Mouse (Mus musculus) hindbrain, embryonic 12.5 days (tissue): ENCODE results near the gene Adam12. TPM values are rescaled to one million over a fixed set of nuclear protein-coding genes. Genes with fewer than 3 reads are reported as not detected.
"Not testable (repeated sequence)": the region's sequence is repeated elsewhere in the genome, so short reads cannot be mapped to it uniquely, and the experiment has no call there.

Experiments used
- ATAC-seq: fragments of 200-750 bp; cut with Nextera tagmentation; 2 replicates; pipeline ENCODE4 v1.8.0; 2017; ENCODE audit warnings: moderate TSS enrichment; ENCODE audit not compliant: low FRiP score
- H3K27ac ChIP-seq: fragments of 300-500 bp; sonication (generic); 2 replicates; pipeline ENCODE4 v1.5.1; 2016; ENCODE audit warnings: mild to moderate bottlenecking
- H3K27me3 ChIP-seq: fragments of 300-500 bp; sonication (generic); 2 replicates; pipeline ENCODE4 v1.6.1; 2016; ENCODE audit warnings: mild to moderate bottlenecking
- H3K36me3 ChIP-seq: fragments of 300-500 bp; sonication (generic); 2 replicates; pipeline ENCODE4 v1.6.1; 2016; ENCODE audit warnings: mild to moderate bottlenecking
- H3K4me1 ChIP-seq: fragments of 300-500 bp; sonication (generic); 2 replicates; pipeline ENCODE4 v1.6.1; 2016
- H3K4me2 ChIP-seq: fragments of 300-500 bp; sonication (generic); replicated peaks from 2 replicates; pipeline ENCODE4 v1.6.1; 2016; ENCODE audit warnings: mild to moderate bottlenecking
- H3K4me3 ChIP-seq: fragments of 300-500 bp; sonication (generic); 2 replicates; pipeline ENCODE4 v1.5.1; 2016; ENCODE audit warnings: mild to moderate bottlenecking
- H3K9ac ChIP-seq: fragments of 300-500 bp; sonication (generic); 2 replicates; pipeline ENCODE4 v1.6.1; 2016; ENCODE audit warnings: mild to moderate bottlenecking, moderate library complexity
- H3K9me3 ChIP-seq: fragments of 300-500 bp; sonication (generic); replicated peaks from 2 replicates; pipeline ENCODE4 v1.6.1; 2016; ENCODE audit warnings: mild to moderate bottlenecking
- WGBS: fragments of 180-500 bp; shearing (Covaris S2); methylation state at CpG from one replicate; pipeline ENCODE4 v1.1.7; 2016; 5-methylcytosine and 5-hydroxymethylcytosine counted together
- polyA plus RNA-seq: library from polyadenylated mRNA; unstranded; fragments of >200 nt; fragmentation: Nextera tagmentation; extraction: Ambion mirVana; gene quantifications from 2 replicates; pipeline ENCODE4 v1.2.1, GENCODE M21; 2016

The Adam12 gene
- polyA plus RNA-seq, 1 experiment from 2014 or later, result 3.5 TPM

DNA sequence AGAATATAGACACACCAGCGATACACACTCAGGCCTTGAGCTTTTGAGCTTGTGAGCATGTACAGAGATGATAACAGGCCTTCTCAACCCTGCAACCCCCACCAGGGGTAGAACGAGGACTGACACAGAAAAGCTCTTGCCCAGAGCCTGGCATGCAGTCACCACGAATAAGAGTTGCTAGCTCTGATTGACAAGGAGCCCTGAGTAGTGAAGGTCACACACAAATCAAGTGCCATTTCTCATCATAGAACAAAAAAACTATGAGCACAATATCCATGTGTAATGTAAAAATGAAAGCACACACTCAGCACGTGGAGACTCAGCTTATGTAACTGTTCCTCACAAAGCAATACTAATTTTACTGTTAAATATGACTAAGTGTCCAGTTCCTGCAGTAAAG lies 340.1 kb downstream of the Adam12 start:
- H3K4me1 ChIP-seq, result no peaks in the 10 kb centered on the region
- H3K36me3 ChIP-seq, result no peaks in the 10 kb centered on the region
- H3K27me3 ChIP-seq, result no peaks in the 10 kb centered on the region
- H3K9ac ChIP-seq, result no peak overlapping the region
- WGBS, result 77% methylated on average over 4 of the region's 4 CpGs
- H3K4me2 ChIP-seq, result no peak overlapping the region
- no peak overlapping the region for H3K27ac ChIP-seq
- no peak overlapping the region for H3K4me3 ChIP-seq
- H3K9me3 ChIP-seq, result no peaks in the 10 kb centered on the region
- no peak for ATAC-seq

DNA sequence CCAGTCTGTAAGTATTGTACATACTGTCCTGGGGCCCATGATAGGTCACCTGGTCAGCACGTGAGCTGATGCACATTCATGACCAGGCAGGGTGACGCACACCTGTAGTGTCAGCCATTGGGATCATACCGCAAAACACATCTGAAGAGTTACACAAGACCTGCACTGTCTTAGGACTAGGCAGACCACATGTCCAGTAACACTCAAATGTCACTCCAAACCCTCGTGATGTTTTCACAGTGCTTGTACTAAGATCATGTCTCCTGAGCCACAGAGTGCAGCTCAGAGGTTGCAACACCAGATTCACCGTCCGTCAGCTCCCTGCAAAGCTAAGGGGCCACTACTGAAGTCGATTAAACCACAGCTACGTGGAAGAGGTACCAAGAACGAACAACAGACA lies 340.6 kb downstream of the Adam12 start:
- 88% methylated on average over 9 of the region's 9 CpGs for whole genome bisulfite sequencing
- no peak for ATAC-seq
- no peaks in the 10 kb centered on the region for H3K36me3 ChIP-seq

DNA sequence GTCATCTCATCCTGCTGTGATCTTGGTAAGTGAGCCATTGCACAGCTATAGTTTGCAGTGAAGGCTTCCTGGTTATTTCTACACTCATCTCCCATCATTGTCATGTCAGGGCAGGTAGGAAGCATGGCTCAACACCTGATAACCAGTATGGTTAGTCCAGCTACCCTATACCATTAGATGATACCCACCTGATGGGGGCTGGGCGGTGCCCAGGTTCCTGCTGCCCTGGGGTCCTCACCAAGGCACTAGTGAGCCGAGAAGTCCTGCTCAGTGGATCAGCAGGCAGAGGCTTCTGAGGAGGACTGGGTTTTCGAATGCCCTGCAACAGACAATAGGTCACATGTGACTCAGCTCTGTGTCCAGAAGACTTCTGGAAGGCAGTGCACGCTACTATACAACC lies 342.0 kb downstream of the Adam12 start:
- Histone ChIP-seq H3K36me3 (no peaks in the 10 kb centered on the region), H3K9me3 (no peaks in the 10 kb centered on the region), H3K27me3 (no peaks in the 10 kb centered on the region), H3K4me1 (no peaks in the 10 kb centered on the region), H3K4me3 (no peak overlapping the region), H3K9ac (no peak overlapping the region), H3K4me2 (no peak overlapping the region), H3K27ac (no peak overlapping the region)
- ATAC-seq, result no peak
- WGBS, result 85% methylated on average over 4 of the region's 4 CpGs

More for the DNA sequence above, 340.6 kb downstream of the Adam12 start:
- H3K4me3 ChIP-seq, result no peak overlapping the region
- no peaks in the 10 kb centered on the region for H3K27me3 ChIP-seq
- no peak overlapping the region for H3K4me2 ChIP-seq
- H3K9ac ChIP-seq, result no peak overlapping the region
- no peaks in the 10 kb centered on the region for H3K9me3 ChIP-seq
- no peaks in the 10 kb centered on the region for H3K4me1 ChIP-seq
- no peak overlapping the region for H3K27ac ChIP-seq

DNA sequence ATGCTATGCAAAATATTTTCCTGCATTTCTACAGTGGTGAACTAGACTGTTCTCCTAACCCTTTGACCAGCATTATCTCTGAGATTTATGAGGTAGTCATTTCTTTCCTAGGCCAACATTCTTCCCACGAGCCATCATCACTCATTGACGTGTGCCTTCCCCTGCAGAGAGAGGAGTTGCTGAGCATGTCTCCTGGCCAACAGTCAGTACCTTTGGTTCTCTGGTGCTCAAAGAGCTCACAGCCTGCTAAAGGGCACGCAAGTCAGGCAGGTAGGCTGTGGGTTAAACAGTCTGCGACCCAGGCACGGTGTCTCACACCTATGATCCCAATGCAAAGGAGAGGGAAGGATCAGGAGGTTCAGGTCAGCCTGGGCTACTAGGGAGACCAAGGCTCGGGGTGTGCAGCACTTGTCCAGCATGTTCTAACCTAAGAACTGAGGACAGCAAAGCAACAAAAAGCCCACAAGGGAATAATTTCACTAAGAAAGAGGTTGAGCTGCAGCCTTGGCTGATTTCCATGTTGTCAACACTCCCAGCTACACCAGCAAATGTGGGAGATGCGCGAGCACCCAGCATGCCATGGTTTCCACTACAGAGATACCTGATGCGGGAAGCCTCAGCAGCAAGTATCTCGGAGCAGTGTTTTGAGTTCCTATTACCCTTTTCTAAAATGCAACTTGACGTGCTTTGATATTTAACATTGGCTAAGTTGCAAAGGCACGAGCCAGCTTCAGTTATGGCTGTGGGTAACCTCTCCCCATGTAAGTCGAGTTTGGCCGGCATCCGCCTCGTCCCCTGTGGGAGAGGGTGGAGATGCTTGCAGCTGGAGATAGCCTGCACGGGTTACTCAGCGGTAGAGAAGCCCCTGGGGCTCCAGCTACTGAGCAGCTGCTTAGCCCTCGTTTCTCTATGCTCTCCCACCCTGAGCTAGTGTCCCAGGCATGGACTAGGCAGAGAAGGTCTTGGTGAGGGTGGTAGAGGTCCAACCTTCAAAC lies 342.7 kb downstream of the Adam12 start:
- 86% methylated on average over 19 of the region's 19 CpGs for WGBS
- no peak for ATAC-seq
- Histone ChIP-seq H3K4me1 (no peaks in the 10 kb centered on the region), H3K27me3 (no peaks in the 10 kb centered on the region), H3K36me3 (no peaks in the 10 kb centered on the region), H3K9me3 (no peaks in the 10 kb centered on the region), H3K27ac (no peak overlapping the region), H3K4me2 (no peak overlapping the region), H3K4me3 (no peak overlapping the region), H3K9ac (no peak overlapping the region)

DNA sequence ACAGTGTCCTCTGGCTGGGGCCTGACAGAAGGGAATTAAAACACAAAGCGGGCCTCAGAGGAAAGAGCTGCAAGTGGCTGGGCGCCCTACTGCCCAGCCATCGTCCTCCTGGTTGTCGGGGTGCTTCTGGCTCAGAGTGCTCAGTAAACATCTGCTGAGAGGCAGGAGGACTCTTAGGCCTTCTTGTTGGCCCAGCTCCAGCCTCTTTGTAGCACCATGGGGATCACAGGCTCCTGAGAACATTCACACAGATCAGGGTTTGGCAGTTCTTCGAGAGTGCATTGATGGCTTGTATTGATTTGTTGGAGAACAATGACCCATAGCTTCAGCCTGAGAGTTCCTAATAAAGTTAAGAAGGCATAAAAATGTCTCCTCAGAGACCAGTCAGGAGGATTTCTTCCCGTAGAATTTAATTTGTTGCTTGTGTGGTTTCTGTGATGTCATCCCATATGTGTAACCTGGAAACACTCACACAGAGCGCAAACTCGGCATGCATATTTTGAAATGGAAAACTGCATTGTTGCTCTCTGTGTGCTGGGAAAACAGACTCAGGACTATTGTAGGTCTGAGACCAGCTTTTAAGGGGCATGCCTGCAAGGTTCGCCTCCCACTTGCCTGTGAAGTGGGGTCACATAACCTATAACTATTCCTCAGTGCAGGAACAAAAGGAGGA lies 347.1 kb downstream of the Adam12 start:
- not testable (repeated sequence) for H3K4me1 ChIP-seq, H3K4me3 ChIP-seq, ATAC-seq, H3K9me3 ChIP-seq, H3K36me3 ChIP-seq, H3K9ac ChIP-seq, H3K4me2 ChIP-seq, H3K27me3 ChIP-seq, H3K27ac ChIP-seq
- 80% methylated on average over 4 of the region's 9 CpGs for WGBS

DNA sequence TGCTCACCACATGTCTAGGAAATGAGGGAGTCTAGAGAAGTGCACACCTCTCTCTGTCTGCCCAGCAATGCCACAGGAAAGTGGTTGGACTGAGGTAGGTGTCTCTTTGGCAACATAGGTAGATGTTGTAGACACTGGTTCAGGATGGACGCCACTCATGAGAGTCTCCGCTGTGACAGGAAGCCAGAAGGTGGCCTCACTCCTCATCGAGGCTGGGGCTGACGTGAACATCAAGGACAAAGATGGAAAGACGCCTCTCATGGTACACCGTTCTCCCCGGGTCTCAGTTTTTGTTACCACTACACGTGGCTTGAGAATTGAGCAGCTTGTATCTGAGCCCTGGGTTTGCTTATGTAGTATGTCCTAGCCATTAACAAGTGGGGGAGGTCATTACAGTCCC lies 352.2 kb downstream of the Adam12 start:
- H3K4me3 ChIP-seq, result no peak overlapping the region
- no peak overlapping the region for H3K27ac ChIP-seq
- no peak for ATAC-seq
- H3K9me3 ChIP-seq, result no peaks in the 10 kb centered on the region
- H3K27me3 ChIP-seq, result no peaks in the 10 kb centered on the region
- H3K4me1 ChIP-seq, result no peaks in the 10 kb centered on the region
- H3K9ac ChIP-seq, result no peak overlapping the region
- H3K4me2 ChIP-seq, result no peak overlapping the region
- 96% methylated on average over 8 of the region's 8 CpGs for WGBS
- no peaks in the 10 kb centered on the region for H3K36me3 ChIP-seq

DNA sequence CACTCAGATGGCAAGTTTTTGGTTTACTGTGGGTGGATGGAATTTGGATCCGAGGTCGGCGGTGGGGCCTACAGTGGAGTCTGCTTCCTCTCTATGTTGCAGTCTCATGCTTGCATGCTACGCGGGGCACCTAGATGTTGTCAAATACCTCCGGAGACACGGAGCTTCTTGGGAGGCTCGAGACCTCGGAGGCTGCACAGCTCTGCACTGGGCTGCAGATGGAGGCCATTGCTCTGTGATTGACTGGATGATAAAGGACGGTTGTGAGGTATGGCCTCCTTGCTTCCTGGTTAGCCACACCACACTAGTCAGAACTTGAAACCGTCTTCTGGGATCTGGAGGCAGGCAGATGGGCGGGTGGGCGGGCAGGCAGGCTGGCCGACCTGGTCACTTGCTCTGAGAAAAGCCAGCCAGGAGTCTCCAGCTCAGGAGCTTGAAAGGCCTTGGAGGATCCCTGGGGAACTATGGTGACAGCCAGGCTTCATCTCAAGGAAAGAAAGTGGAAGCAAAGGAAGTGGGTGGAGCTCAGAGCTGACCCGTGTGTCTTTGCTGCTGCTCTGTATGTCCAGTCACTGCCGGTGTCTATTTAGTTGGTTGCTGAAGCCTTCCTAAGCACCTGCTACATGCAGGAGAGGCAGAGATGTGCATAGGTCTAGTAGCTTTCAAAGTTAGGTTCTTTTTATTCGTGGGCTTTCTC lies 355.2 kb downstream of the Adam12 start:
- no peak overlapping the region for H3K9ac ChIP-seq
- no peak overlapping the region for H3K27ac ChIP-seq
- 79% methylated on average over 17 of the region's 17 CpGs for WGBS
- no peaks in the 10 kb centered on the region for H3K9me3 ChIP-seq
- no peaks in the 10 kb centered on the region for H3K27me3 ChIP-seq
- no peaks in the 10 kb centered on the region for H3K36me3 ChIP-seq
- ATAC-seq, result no peak
- no peak overlapping the region for H3K4me3 ChIP-seq
- H3K4me1 ChIP-seq, result no peaks in the 10 kb centered on the region
- H3K4me2 ChIP-seq, result no peak overlapping the region

DNA sequence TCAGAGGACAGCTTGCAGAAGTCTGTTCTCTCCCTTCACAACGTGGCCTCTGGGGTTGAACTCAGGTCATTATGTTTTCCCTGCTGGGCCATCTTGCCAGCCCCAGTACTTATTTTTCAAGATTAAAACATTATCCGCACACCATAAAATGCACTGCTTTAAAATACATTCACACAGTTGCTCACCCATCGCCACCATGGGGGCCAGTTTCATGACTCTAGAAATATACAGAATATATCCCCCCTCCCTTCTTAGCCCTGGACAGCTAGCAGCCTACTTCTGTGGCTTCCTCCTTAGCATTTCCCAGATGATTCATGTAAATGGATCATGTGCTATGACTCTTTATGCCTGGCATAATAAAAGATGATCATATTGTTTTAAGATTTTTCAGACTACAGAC lies 355.8 kb downstream of the Adam12 start:
- Histone ChIP-seq H3K4me2 (no peak overlapping the region), H3K9ac (no peak overlapping the region), H3K4me3 (no peak overlapping the region), H3K36me3 (no peaks in the 10 kb centered on the region), H3K9me3 (no peaks in the 10 kb centered on the region), H3K27ac (no peak overlapping the region), H3K27me3 (no peaks in the 10 kb centered on the region), H3K4me1 (no peaks in the 10 kb centered on the region)
- WGBS, result 77% methylated on average over 3 of the region's 3 CpGs
- no peak for ATAC-seq

DNA sequence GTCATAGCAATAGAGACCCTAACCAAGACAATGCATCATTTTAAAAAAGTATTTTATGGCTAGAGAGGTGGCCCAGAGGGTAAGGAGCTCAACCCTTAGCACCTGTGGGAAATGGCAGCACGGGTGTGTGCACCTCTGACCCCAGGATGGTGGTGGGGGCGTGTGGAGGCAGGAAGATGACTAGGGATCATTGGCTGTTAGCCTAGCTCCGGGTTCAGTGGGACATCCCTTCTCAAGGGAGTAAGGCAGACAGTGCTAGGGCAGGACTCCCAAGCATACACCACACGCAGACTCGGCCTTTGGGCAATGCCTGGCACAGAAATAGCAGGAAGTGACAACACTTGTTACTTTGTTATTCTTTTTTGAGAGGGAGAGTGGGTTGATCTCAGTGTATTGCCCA lies 359.2 kb downstream of the Adam12 start:
- Histone ChIP-seq H3K4me2 (no peak overlapping the region), H3K4me1 (no peaks in the 10 kb centered on the region), H3K9ac (no peak overlapping the region), H3K36me3 (no peaks in the 10 kb centered on the region), H3K9me3 (no peaks in the 10 kb centered on the region), H3K27ac (no peak overlapping the region), H3K27me3 (peaks cover under 1% of the 10 kb centered on the region; the same call in 1 of the 2 replicates), H3K4me3 (no peak overlapping the region)
- 83% methylated on average over 5 of the region's 5 CpGs for WGBS
- ATAC-seq, result no peak

DNA sequence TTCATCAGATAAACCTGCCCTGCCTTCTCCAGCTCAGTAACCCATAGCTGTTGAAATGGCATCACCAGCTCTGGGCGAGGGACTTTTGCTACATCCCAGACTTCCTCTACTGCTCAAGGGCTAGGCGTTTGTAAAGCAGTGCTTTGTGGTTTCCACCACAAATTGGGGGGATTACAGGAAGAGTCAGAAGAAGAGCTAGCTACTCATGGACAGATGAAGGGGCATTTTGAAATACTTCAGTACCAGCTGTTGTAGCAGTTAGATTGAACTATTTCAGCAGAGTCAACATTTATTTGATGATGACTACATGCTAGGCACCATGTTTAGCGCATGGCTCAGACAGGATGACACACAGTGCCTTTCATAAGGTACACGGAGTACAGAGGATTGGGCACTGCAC lies 361.7 kb downstream of the Adam12 start:
- no peak overlapping the region for H3K4me2 ChIP-seq
- H3K9me3 ChIP-seq, result no peaks in the 10 kb centered on the region
- H3K4me3 ChIP-seq, result no peak overlapping the region
- ATAC-seq, result no peak
- WGBS, result 90% methylated on average over 4 of the region's 4 CpGs
- H3K27me3 ChIP-seq, result peaks cover 3% of the 10 kb centered on the region; the same call in 1 of the 2 replicates
- no peak overlapping the region for H3K27ac ChIP-seq
- no peaks in the 10 kb centered on the region for H3K4me1 ChIP-seq
- no peak overlapping the region for H3K9ac ChIP-seq
- no peaks in the 10 kb centered on the region for H3K36me3 ChIP-seq

DNA sequence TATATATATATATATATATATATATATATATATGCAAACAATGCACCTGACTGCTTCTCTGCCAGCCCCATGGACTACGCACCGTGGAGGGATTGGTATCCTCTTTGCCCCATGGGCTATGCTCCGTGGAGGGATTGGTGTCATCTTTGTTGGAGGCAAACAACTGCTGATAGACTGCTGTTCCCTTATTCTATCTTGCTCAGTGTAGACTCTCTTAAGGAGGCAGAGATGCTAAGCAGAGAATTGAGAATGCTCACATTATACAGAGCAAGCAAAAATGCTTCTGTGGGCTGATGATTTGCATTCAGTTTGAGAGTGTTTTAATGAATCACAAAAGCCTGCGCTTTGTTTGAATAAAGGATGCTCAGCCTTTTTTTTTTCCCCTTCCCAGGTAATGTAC lies 368.3 kb downstream of the Adam12 start:
- H3K36me3 ChIP-seq, result no peaks in the 10 kb centered on the region
- no peak overlapping the region for H3K4me2 ChIP-seq
- H3K27ac ChIP-seq, result no peak overlapping the region
- no peaks in the 10 kb centered on the region for H3K4me1 ChIP-seq
- H3K27me3 ChIP-seq, result peaks cover 3% of the 10 kb centered on the region; the same call in 1 of the 2 replicates
- 87% methylated on average over 4 of the region's 4 CpGs for WGBS
- no peak overlapping the region for H3K9ac ChIP-seq
- no peak for ATAC-seq
- no peak overlapping the region for H3K4me3 ChIP-seq
- H3K9me3 ChIP-seq, result no peaks in the 10 kb centered on the region

DNA sequence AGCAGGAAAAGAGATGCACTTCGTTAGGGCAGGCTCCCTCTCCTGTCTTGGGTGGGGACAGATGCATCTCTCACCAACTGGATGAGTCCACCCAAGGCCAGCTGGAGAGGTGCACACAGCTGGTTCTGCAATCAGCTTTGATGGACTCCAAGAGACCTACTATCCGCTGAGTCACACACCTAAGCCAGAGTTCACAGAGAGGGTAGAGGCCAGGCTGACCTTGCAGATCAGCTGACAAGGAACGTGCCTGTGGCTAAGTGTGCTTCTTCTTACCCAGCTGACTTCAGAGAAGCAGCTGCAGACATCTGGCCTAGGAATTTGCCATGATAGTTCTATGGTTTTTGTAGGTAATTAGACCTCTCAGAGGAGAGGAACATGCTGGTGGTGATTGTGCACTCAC lies 368.8 kb downstream of the Adam12 start:
- Histone ChIP-seq H3K27ac (no peak overlapping the region), H3K9ac (no peak overlapping the region), H3K27me3 (peaks cover 3% of the 10 kb centered on the region; the same call in 1 of the 2 replicates), H3K4me3 (no peak overlapping the region), H3K4me1 (no peaks in the 10 kb centered on the region), H3K36me3 (no peaks in the 10 kb centered on the region), H3K4me2 (no peak overlapping the region), H3K9me3 (no peaks in the 10 kb centered on the region)
- no peak for ATAC-seq
- WGBS, result 77% methylated on average over 3 of the region's 3 CpGs
